Mouse (Mus musculus) neural tube, embryonic 15.5 days (tissue): ENCODE measurements around the gene 1700003F12Rik. TPM values are rescaled to one million over a fixed set of nuclear protein-coding genes. Genes with fewer than 3 reads are reported as not detected.
A peak's percentile ranks its signal among the peaks of the same experiment; 100 is the strongest.

Experiments used
- ATAC-seq: fragments of 200-750 bp; cut with Nextera tagmentation; 2 replicates; pipeline ENCODE4 v1.8.0; 2017; ENCODE audit warnings: mild to moderate bottlenecking, moderate TSS enrichment, moderate library complexity; ENCODE audit not compliant: low FRiP score
- H3K27ac ChIP-seq: fragments of 300-500 bp; sonication (generic); replicated peaks from 2 replicates; pipeline ENCODE4 v1.5.1; 2015; ENCODE audit warnings: mild to moderate bottlenecking, inconsistent platforms
- H3K27me3 ChIP-seq: fragments of 300-500 bp; sonication (generic); replicated peaks from 2 replicates; pipeline ENCODE4 v1.6.1; 2015; ENCODE audit warnings: inconsistent platforms
- H3K36me3 ChIP-seq: fragments of 300-500 bp; sonication (generic); 2 replicates; pipeline ENCODE4 v1.6.1; 2015; ENCODE audit warnings: inconsistent platforms
- H3K4me1 ChIP-seq: fragments of 300-500 bp; sonication (generic); 2 replicates; pipeline ENCODE4 v1.6.1; 2015; ENCODE audit warnings: inconsistent platforms
- H3K4me2 ChIP-seq: fragments of 300-500 bp; sonication (generic); 2 replicates; pipeline ENCODE4 v1.6.1; 2015; ENCODE audit warnings: inconsistent platforms, mild to moderate bottlenecking, moderate library complexity
- H3K4me3 ChIP-seq: fragments of 300-500 bp; sonication (generic); replicated peaks from 2 replicates; pipeline ENCODE4 v1.5.1; 2015; ENCODE audit warnings: mild to moderate bottlenecking, inconsistent platforms
- H3K9ac ChIP-seq: fragments of 300-500 bp; sonication (generic); replicated peaks from 2 replicates; pipeline ENCODE4 v1.6.1; 2015; ENCODE audit warnings: mild to moderate bottlenecking, inconsistent platforms
- H3K9me3 ChIP-seq: fragments of 300-500 bp; sonication (generic); replicated peaks from 2 replicates; pipeline ENCODE4 v1.6.1; 2016; ENCODE audit warnings: inconsistent platforms
- WGBS: fragments of 180-500 bp; shearing (Covaris S2); methylation state at CpG from one replicate; pipeline ENCODE4 v1.1.7; 2015; ENCODE audit warnings: mixed read lengths; 5-methylcytosine and 5-hydroxymethylcytosine counted together
- polyA plus RNA-seq: library from polyadenylated mRNA; unstranded; fragments of >200 nt; fragmentation: Nextera tagmentation; extraction: Ambion mirVana; gene quantifications from 2 replicates; pipeline ENCODE4 v1.2.1, GENCODE M21; 2015

The 1700003F12Rik gene
- 1.3 and 1.9 TPM in 2 replicates for polyA plus RNA-seq

- Histone ChIP-seq H3K9ac (no peak within 1 kb of the TSS), H3K4me3 (no peak within 1 kb of the TSS), H3K9me3 (no peaks in the 10 kb centered on the region), H3K4me1 (peaks cover 17% of the 10 kb centered on the region), H3K4me2 (no peak within 1 kb of the TSS), H3K36me3 (no peaks in the 10 kb centered on the region), H3K27me3 (peaks cover 13% of the 10 kb centered on the region), H3K27ac (no peak within 1 kb of the TSS)
- no peak for ATAC-seq
- WGBS = 91% methylated on average over 10 of the region's 10 CpGs
These were observed at the start of gene 1700003F12Rik for GRCm38 (mm10) chr2:154546711-154547110. TSS of gene 1700003F12Rik (plus strand) at chr2:154547085.

- ATAC-seq = no peak
- Histone ChIP-seq H3K4me1 (peaks cover 5% of the 10 kb centered on the region; the same call in 1 of the 2 replicates), H3K4me2 (no peak overlapping the region), H3K9me3 (no peaks in the 10 kb centered on the region), H3K27ac (no peak overlapping the region), H3K9ac (no peak overlapping the region), H3K36me3 (peaks cover 8% of the 10 kb centered on the region; the same call in 1 of the 2 replicates), H3K4me3 (no peak overlapping the region), H3K27me3 (no peaks in the 10 kb centered on the region)
- WGBS = 50% methylated on average over 5 of the region's 5 CpGs
These were observed 48.3 kb upstream of the 1700003F12Rik start for GRCm38 (mm10) chr2:154498571-154498970.

DNA sequence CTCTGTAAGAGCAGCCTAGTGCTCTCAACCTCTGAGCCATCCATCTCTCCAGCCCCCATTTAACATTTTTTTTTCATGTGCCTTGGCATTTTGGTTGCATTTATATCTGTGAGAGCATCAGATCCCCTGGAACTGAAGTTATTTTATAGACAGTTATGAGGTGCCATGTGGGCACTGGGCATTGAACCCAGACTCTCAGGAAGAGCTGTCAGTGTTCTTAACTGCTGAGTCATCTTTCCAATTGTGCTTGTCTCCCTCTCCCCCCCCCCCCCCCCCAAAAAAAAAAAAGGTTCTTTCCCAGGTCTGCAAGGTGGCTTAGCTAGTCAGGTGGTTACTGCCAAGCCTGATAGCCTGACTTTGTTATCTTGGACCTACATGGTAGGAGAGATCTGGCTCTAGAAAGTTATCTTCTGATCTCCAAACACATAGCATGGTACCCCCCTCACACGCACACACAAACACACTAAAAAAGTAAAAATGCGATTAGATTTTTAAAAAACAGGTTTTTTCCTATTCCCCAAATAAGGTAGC, 47.1 kb upstream of the 1700003F12Rik start:
- Histone ChIP-seq H3K4me1 (peaks cover 5% of the 10 kb centered on the region; the same call in 1 of the 2 replicates), H3K9ac (no peak overlapping the region), H3K9me3 (no peaks in the 10 kb centered on the region), H3K4me3 (no peak overlapping the region), H3K36me3 (peaks cover 8% of the 10 kb centered on the region; the same call in 1 of the 2 replicates), H3K27ac (no peak overlapping the region), H3K27me3 (no peaks in the 10 kb centered on the region), H3K4me2 (no peak overlapping the region)
- ATAC-seq = no peak
- WGBS = 99% methylated on average over 2 of the region's 2 CpGs

- WGBS = 78% methylated on average over 3 of the region's 3 CpGs
- no peak overlapping the region for H3K27ac ChIP-seq
- H3K27me3 ChIP-seq = no peaks in the 10 kb centered on the region
- H3K4me3 ChIP-seq = no peak overlapping the region
- H3K4me1 ChIP-seq = peaks cover 5% of the 10 kb centered on the region; the same call in 1 of the 2 replicates
- H3K4me2 ChIP-seq = no peak overlapping the region
- no peak overlapping the region for H3K9ac ChIP-seq
- H3K36me3 ChIP-seq = peaks cover 8% of the 10 kb centered on the region; the same call in 1 of the 2 replicates
- no peak for ATAC-seq
- no peaks in the 10 kb centered on the region for H3K9me3 ChIP-seq
These were observed 46.1 kb upstream of the 1700003F12Rik start for GRCm38 (mm10) chr2:154500758-154501157.

DNA sequence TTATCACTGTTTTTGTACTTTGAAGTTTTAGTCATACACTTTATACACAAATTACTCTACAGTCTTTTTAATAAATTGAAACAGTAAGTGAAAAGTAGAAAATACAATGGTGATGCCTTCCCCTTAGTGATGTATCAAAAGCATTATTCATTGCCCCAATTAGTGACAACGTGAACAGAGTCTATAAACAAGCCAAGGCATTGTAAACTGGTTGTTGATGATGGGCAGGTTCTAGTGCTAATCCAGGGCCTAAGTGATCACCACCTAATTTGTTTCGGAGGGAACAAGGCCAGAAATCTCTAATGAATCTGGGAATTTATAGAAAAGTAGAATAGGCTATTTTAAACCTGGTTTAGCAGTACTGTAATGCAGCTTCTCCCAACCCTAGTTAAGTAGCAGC, 39.8 kb upstream of the 1700003F12Rik start:
- Histone ChIP-seq H3K27ac (no peak overlapping the region), H3K4me1 (peaks cover 4% of the 10 kb centered on the region; the same call in 1 of the 2 replicates), H3K27me3 (no peaks in the 10 kb centered on the region), H3K4me2 (no peak overlapping the region), H3K36me3 (peaks cover 22% of the 10 kb centered on the region; the same call in 1 of the 2 replicates), H3K9me3 (no peaks in the 10 kb centered on the region), H3K4me3 (no peak overlapping the region), H3K9ac (no peak overlapping the region)
- 34% methylated on average over 2 of the region's 2 CpGs for WGBS
- ATAC-seq = no peak

DNA sequence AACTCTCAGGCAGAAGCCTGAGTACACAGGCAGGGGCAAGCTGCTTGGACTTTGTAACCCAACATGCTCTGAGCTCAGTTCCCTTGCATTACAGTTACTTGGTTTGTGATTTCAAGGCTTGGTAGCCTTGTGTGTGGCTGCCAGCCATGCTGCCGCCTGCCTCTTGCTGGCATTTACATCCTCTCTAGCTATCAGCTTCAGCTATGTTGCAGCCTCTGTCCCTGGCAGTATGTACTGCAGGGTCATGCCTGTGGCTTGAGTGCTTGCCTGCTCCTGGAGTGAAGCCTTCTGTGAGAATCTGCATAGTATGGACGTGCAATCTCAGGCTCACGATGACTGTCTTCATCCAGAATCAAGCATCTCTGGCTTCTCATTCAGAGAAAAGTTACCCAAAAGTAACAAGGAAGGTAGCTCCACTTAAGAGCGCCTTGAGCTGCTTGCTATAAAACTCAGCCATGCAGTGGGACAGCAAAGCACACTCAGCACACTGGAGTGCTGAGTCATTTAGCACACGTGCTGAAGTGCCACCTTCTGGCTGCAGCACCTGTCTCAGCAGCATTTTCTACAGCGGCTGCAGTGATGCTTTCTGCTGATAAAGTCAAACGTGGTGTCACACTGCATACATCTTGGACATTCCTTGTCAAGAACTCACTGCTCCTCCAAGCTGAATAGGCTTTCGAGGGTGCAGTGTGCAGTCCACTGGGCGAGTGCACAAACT, 39.2 kb upstream of the 1700003F12Rik start:
- H3K9me3 ChIP-seq = no peaks in the 10 kb centered on the region
- H3K4me1 ChIP-seq = peaks cover 4% of the 10 kb centered on the region; the same call in 1 of the 2 replicates
- no peak overlapping the region for H3K4me3 ChIP-seq
- peak; percentile 50; the same call in 1 of the 2 replicates for ATAC-seq
- peak overlapping the region; percentile 54; the same call in 1 of the 2 replicates for H3K27ac ChIP-seq
- H3K36me3 ChIP-seq = peaks cover 22% of the 10 kb centered on the region; the same call in 1 of the 2 replicates
- WGBS = 67% methylated on average over 9 of the region's 9 CpGs
- H3K9ac ChIP-seq = no peak overlapping the region
- H3K27me3 ChIP-seq = no peaks in the 10 kb centered on the region
- H3K4me2 ChIP-seq = no peak overlapping the region

DNA sequence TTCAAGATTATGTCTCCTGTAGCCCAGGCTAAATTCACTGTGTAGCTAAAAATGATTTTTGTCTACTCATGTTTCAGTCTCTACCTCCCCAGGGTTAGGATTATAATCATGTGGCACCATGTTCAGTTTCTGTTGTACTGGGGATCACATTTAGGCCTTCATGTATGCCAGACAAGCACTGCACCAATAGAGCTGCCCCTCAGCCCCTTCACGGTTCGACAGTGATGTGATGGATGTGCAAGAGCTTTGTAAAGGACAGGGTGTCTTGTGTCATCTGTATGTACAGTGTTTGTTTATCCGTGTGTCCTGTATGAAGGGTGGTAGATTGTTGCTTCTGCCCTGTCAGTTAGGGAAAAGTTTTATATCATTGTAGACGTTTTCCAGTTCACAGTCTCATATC, 38.4 kb upstream of the 1700003F12Rik start:
- no peak overlapping the region for H3K9ac ChIP-seq

DNA sequence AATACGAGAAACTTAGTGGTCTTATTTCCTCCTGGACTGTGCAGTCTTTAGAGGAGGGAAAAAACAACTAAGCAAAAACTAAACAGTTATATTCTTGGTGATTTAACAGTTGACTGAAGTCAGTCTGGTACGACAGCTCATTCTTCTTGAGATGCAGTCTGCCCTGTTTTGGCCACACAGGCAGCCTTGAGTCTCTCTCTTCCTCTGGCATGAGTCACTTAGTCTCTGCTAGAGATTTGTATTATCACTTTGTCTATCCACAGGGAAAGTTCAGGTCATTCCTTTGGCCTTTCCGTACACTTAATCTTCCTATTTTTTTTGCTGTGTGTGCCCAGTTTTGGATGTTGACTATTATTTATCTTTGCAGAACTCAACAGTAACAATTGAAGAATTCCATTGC, 36.7 kb upstream of the 1700003F12Rik start:
- Histone ChIP-seq H3K4me2 (no peak overlapping the region), H3K4me1 (peaks cover 4% of the 10 kb centered on the region; the same call in 1 of the 2 replicates), H3K27ac (no peak overlapping the region), H3K9me3 (no peaks in the 10 kb centered on the region), H3K9ac (no peak overlapping the region), H3K27me3 (no peaks in the 10 kb centered on the region), H3K36me3 (peaks cover 18% of the 10 kb centered on the region; the same call in 1 of the 2 replicates), H3K4me3 (no peak overlapping the region)
- ATAC-seq = no peak
- 97% methylated on average over 3 of the region's 3 CpGs for WGBS

More for the DNA sequence above, 38.4 kb upstream of the 1700003F12Rik start:
- Histone ChIP-seq H3K4me1 (peaks cover 4% of the 10 kb centered on the region; the same call in 1 of the 2 replicates), H3K36me3 (peaks cover 18% of the 10 kb centered on the region; the same call in 1 of the 2 replicates), H3K4me3 (no peak overlapping the region), H3K27me3 (no peaks in the 10 kb centered on the region), H3K27ac (no peak overlapping the region), H3K9me3 (no peaks in the 10 kb centered on the region), H3K4me2 (no peak overlapping the region)
- ATAC-seq = no peak
- 84% methylated on average over 4 of the region's 4 CpGs for WGBS

GRCm38 (mm10) chr2:154516944-154517343, 29.9 kb upstream of the 1700003F12Rik start:
- 85% methylated on average over 3 of the region's 3 CpGs for WGBS
- Histone ChIP-seq H3K27ac (no peak overlapping the region), H3K4me1 (no peaks in the 10 kb centered on the region), H3K4me2 (no peak overlapping the region), H3K36me3 (peaks cover 22% of the 10 kb centered on the region), H3K9ac (no peak overlapping the region), H3K9me3 (no peaks in the 10 kb centered on the region), H3K4me3 (no peak overlapping the region), H3K27me3 (no peaks in the 10 kb centered on the region)
- no peak for ATAC-seq

DNA sequence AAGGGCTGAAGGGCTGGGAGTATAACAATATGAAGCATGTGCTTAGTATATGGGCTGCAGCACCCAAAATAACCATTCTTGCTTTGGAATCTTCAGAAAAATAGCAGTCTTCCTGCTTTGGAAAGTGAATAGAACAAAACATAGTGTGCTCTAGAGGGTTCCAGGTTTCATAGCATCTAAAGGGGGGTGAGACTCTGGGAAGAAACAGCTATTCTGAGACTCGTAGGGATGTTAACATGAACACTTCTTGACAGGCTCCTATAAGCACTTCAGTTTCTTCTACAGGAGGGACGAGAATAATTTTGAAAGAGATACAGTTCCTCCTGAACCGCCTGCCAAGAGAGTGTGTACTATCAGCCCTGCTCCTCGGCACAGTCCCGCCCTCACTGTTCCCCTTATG, 29.5 kb upstream of the 1700003F12Rik start:
- no peak overlapping the region for H3K4me3 ChIP-seq
- no peak overlapping the region for H3K9ac ChIP-seq
- WGBS = 98% methylated on average over 5 of the region's 5 CpGs
- H3K4me2 ChIP-seq = no peak overlapping the region
- H3K4me1 ChIP-seq = no peaks in the 10 kb centered on the region
- no peaks in the 10 kb centered on the region for H3K9me3 ChIP-seq
- H3K27ac ChIP-seq = no peak overlapping the region
- H3K36me3 ChIP-seq = peaks cover 24% of the 10 kb centered on the region
- ATAC-seq = no peak
- no peaks in the 10 kb centered on the region for H3K27me3 ChIP-seq

GRCm38 (mm10) chr2:154521449-154521848, 25.4 kb upstream of the 1700003F12Rik start:
- H3K27me3 ChIP-seq = no peaks in the 10 kb centered on the region
- H3K9me3 ChIP-seq = no peaks in the 10 kb centered on the region
- no peaks in the 10 kb centered on the region for H3K4me1 ChIP-seq
- no peak overlapping the region for H3K4me3 ChIP-seq
- no peak overlapping the region for H3K4me2 ChIP-seq
- no peak overlapping the region for H3K27ac ChIP-seq
- H3K9ac ChIP-seq = no peak overlapping the region
- H3K36me3 ChIP-seq = peaks cover 51% of the 10 kb centered on the region
- no peak for ATAC-seq

GRCm38 (mm10) chr2:154522334-154522733, 24.6 kb upstream of the 1700003F12Rik start:
- H3K9ac ChIP-seq = no peak overlapping the region
- H3K27me3 ChIP-seq = no peaks in the 10 kb centered on the region
- no peaks in the 10 kb centered on the region for H3K4me1 ChIP-seq
- no peak for ATAC-seq
- no peak overlapping the region for H3K4me3 ChIP-seq
- no peak overlapping the region for H3K27ac ChIP-seq
- WGBS = 97% methylated on average over 5 of the region's 5 CpGs
- no peak overlapping the region for H3K4me2 ChIP-seq
- peaks cover 49% of the 10 kb centered on the region for H3K36me3 ChIP-seq
- no peaks in the 10 kb centered on the region for H3K9me3 ChIP-seq
